Comparison of ENCODE assay signal across 8 mouse cellular contexts in the genomic region with DNA sequence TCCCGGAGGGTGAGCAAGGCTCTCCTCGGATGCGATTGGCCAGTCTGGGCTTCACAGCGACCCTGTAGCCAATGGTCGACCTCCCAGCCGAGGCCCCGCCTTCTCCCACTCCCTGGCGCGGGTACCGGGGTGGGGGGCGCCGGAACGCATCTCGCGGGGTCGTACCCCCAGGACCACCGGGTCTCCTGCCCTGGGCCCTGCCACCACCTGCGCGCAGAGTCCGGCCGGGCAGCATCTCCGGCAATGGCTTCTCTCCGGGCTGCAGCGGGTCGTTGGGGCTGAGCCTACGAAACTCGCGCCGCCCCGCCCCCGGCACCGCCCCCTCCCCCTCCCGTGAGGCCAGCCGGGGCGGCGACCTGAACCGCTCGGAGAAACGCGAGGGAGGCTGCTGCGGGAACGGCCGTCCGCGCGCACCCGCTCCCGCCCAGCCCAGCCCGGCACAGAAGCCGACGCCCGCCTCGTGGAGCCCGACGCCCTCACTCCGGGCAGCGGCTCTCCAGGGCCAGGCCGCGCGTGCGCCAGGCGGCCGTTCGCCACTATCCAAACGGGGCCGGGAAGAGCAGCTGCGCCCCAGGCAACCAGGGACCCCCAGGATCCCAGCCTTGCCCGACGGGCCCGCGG. TPM values are rescaled to one million over a fixed set of nuclear protein-coding genes. Genes with fewer than 3 reads are reported as not detected.
DNase-seq lines count a peak whose midpoint lies in the region; ATAC-seq and TF ChIP-seq lines count a peak whose summit lies in the region.

Gene Hmx1 (plus strand): TSS at position 618 of the 621 bp plus-strand sequence.

- H3K27ac ChIP-seq in gastrocnemius, adult 2 months = no peak within 1 kb of the TSS
- H3K27ac ChIP-seq in hindbrain, embryonic 11.5 days (ENCODE audit: low read depth, low read length) = no peak within 1 kb of the TSS
- H3K27ac ChIP-seq in midbrain, embryonic 12.5 days (replicated peaks) = no peak within 1 kb of the TSS
- H3K27ac ChIP-seq in thymus, adult 2 months (ENCODE audit: control insufficient read depth, insufficient read depth, low read length) = no peak within 1 kb of the TSS

- TF ChIP-seq CTCF in gastrocnemius, adult 2 months (IDR thresholded peaks at IDR 0.05) = no peak
- no peak for TF ChIP-seq CTCF in thymus, adult 2 months (IDR thresholded peaks at IDR 0.05; ENCODE audit: borderline replicate concordance, control insufficient read depth, extremely low read depth, insufficient read depth, low read length, poor library complexity)

- ATAC-seq in hindbrain, embryonic 11.5 days (ENCODE audit: low FRiP score) = peak; percentile 95
- ATAC-seq in midbrain, embryonic 12.5 days (ENCODE audit: low FRiP score, low read depth) = peak; percentile 89
- ATAC-seq in inflammation-experienced regulatory T-cells, adult 6 months = no peak

- 0% methylated on average over 36 of the region's 71 CpGs for WGBS in hindbrain, embryonic 11.5 days
- WGBS in midbrain, embryonic 12.5 days = 0% methylated on average over 69 of the region's 71 CpGs
- 7% methylated on average over 63 of the region's 71 CpGs for WGBS in thymus, adult 2 months

- no peaks in the 10 kb centered on the region for H3K9me3 ChIP-seq in hindbrain, embryonic 11.5 days (ENCODE audit: control insufficient read depth, low read length)
- H3K9me3 ChIP-seq in midbrain, embryonic 12.5 days = no peaks in the 10 kb centered on the region

- H3K36me3 ChIP-seq in hindbrain, embryonic 11.5 days (ENCODE audit: control insufficient read depth, insufficient read depth, low read length) = no peaks in the 10 kb centered on the region
- no peaks in the 10 kb centered on the region for H3K36me3 ChIP-seq in midbrain, embryonic 12.5 days
- H3K36me3 ChIP-seq in thymus, adult 2 months (ENCODE audit: control insufficient read depth, insufficient read depth, low read length) = no peaks in the 10 kb centered on the region

- H3K4me3 ChIP-seq in gastrocnemius, adult 2 months = peak within 1 kb of the TSS; percentile 52
- H3K4me3 ChIP-seq in hindbrain, embryonic 11.5 days (ENCODE audit: low read depth, low read length) = peak within 1 kb of the TSS; percentile 49
- H3K4me3 ChIP-seq in midbrain, embryonic 12.5 days = peak within 1 kb of the TSS; percentile 46
- H3K4me3 ChIP-seq in thymus, adult 2 months (ENCODE audit: control insufficient read depth, insufficient read depth, low read length) = no peak within 1 kb of the TSS

- peak within 1 kb of the TSS; percentile 78 for H3K4me2 ChIP-seq in hindbrain, embryonic 11.5 days (replicated peaks; ENCODE audit: low read depth, low read length)
- H3K4me2 ChIP-seq in midbrain, embryonic 12.5 days (replicated peaks) = peak within 1 kb of the TSS; percentile 64

- DNase-seq in gastrocnemius, adult 2 months = no peak
- no peak for DNase-seq in gastrocnemius, postnatal 14 days
- peak; percentile 95 for DNase-seq in Muller cell, postnatal 12 days (ENCODE audit: inconsistent ontology term)
- peak; percentile 80 for DNase-seq in hindbrain, embryonic 11.5 days (ENCODE audit: low spot score)
- no peak for DNase-seq in urinary bladder, postnatal 14 days (ENCODE audit: low spot score)
- DNase-seq in thymus, adult 2 months = no peak

- no peak within 1 kb of the TSS for H3K9ac ChIP-seq in hindbrain, embryonic 11.5 days (ENCODE audit: low read depth, low read length)
- 0 out of 2 replicates have a peak within 1 kb of the TSS, but pooled peaks have one; percentile 31 for H3K9ac ChIP-seq in midbrain, embryonic 12.5 days (replicated peaks)

- no peak for TF ChIP-seq POLR2A in thymus, adult 2 months (IDR thresholded peaks at IDR 0.05; ENCODE audit: control insufficient read depth, extremely low read depth, insufficient read depth, low read length, poor library complexity)

- peaks cover 6% of the 10 kb centered on the region; the same call in 1 of the 2 replicates for H3K4me1 ChIP-seq in hindbrain, embryonic 11.5 days (replicated peaks; ENCODE audit: control insufficient read depth, insufficient read depth, low read length)
- peaks cover 24% of the 10 kb centered on the region for H3K4me1 ChIP-seq in midbrain, embryonic 12.5 days
- no peaks in the 10 kb centered on the region for H3K4me1 ChIP-seq in thymus, adult 2 months (replicated peaks; ENCODE audit: control insufficient read depth, insufficient read depth, low read length)

- H3K27me3 ChIP-seq in hindbrain, embryonic 11.5 days (ENCODE audit: control insufficient read depth, insufficient read depth, low read length) = peaks cover 100% of the 10 kb centered on the region
- peaks cover 100% of the 10 kb centered on the region for H3K27me3 ChIP-seq in midbrain, embryonic 12.5 days
- peaks cover 18% of the 10 kb centered on the region for H3K27me3 ChIP-seq in thymus, adult 2 months (ENCODE audit: control insufficient read depth, insufficient read depth, low read length)

- intact Hi-C loops in gastrocnemius, adult 2 months (cut with DNase I) = no loop called here
- intact Hi-C loops in gastrocnemius, postnatal 14 days (cut with DNase I; ENCODE audit: low total_unique reads) = no loop called here

RNA-seq across cellular contexts. Expression of gene Hmx1, which starts in this region (rescaled TPM):
- not detected for total RNA-seq in gastrocnemius, adult 2 months (2021)
- total RNA-seq in gastrocnemius, postnatal 14 days (2021) = not detected
- polyA plus RNA-seq in hindbrain, embryonic 11.5 days (2014; fragmentation: Nextera tagmentation; extraction: Ambion mirVana) = 6.1 and 6.9 TPM in 2 replicates
- polyA plus RNA-seq in midbrain, embryonic 12.5 days (2016; fragmentation: Nextera tagmentation; extraction: Ambion mirVana) = 0.73 and 1.2 TPM in 2 replicates
- not detected for polyA plus RNA-seq in inflammation-experienced regulatory T-cells, adult 6 months (2017; shearing (Covaris generic))
- 0.24 and 0.80 TPM in 2 replicates for polyA plus RNA-seq in thymus, adult 2 months (2012; rRNA removed)

Comparison
In these comparisons a context has a peak if more than half of its experiments do, and no peak if none do; other contexts are left out.
1. DNase-seq: peak in Muller cell, postnatal 12 days (single experiment) and hindbrain, embryonic 11.5 days (single experiment); none in gastrocnemius, adult 2 months (single experiment), gastrocnemius, postnatal 14 days (single experiment), urinary bladder, postnatal 14 days (single experiment) and thymus, adult 2 months (single experiment).